Mouse (Mus musculus) intestine, embryonic 14.5 days (tissue): ENCODE measurements around the gene Ppp4c. TPM values are rescaled to one million over a fixed set of nuclear protein-coding genes. Genes with fewer than 3 reads are reported as not detected.

ENCODE experiments used
- ATAC-seq: fragments of 200-750 bp; cut with Nextera tagmentation; replicated peaks from 2 replicates; pipeline ENCODE4 v1.8.0; 2017; ENCODE audit warnings: low read depth, moderate number of reproducible peaks, moderate TSS enrichment, moderate library complexity; ENCODE audit not compliant: low FRiP score, low TSS enrichment
- DNase-seq: peaks from one replicate; pipeline ENCODE4 v3.0.0-alpha.2; 2018; ENCODE audit warnings: low spot score
- H3K27ac ChIP-seq: fragments of 300-500 bp; sonication (generic); 2 replicates; pipeline ENCODE4 v1.5.1; 2014; ENCODE audit warnings: low read depth, mild to moderate bottlenecking, control low read depth
- H3K27me3 ChIP-seq: fragments of 300-500 bp; sonication (generic); replicated peaks from 2 replicates; pipeline ENCODE4 v1.6.1; 2014; ENCODE audit warnings: low read length, control low read depth; ENCODE audit not compliant: control insufficient read depth, insufficient read depth
- H3K36me3 ChIP-seq: fragments of 300-500 bp; sonication (generic); 2 replicates; pipeline ENCODE4 v1.6.1; 2014; ENCODE audit warnings: low read length, control low read depth; ENCODE audit not compliant: control insufficient read depth, insufficient read depth
- H3K4me1 ChIP-seq: fragments of 300-500 bp; sonication (generic); replicated peaks from 2 replicates; pipeline ENCODE4 v1.6.1; 2014; ENCODE audit warnings: low read length, control low read depth, mixed read lengths; ENCODE audit not compliant: control insufficient read depth, insufficient read depth
- H3K4me2 ChIP-seq: fragments of 300-500 bp; sonication (generic); 2 replicates; pipeline ENCODE4 v1.6.1; 2014; ENCODE audit warnings: low read length
- H3K4me3 ChIP-seq: fragments of 300-500 bp; sonication (generic); 2 replicates; pipeline ENCODE4 v1.5.1; 2014; ENCODE audit warnings: low read depth, low read length, control low read depth, mixed read lengths
- H3K9ac ChIP-seq: fragments of 300-500 bp; sonication (generic); 2 replicates; pipeline ENCODE4 v1.6.1; 2014; ENCODE audit warnings: mild to moderate bottlenecking, low read length
- H3K9me3 ChIP-seq: fragments of 300-500 bp; sonication (generic); 2 replicates; pipeline ENCODE4 v1.6.1; 2016; ENCODE audit warnings: low read length, control low read depth; ENCODE audit not compliant: control insufficient read depth
- WGBS: fragments of 180-500 bp; shearing (Covaris S2); extraction: QIAGEN DNeasy Blood & Tissue Kit; methylation state at CpG from one replicate; pipeline ENCODE4 v1.1.7; 2014; 5-methylcytosine and 5-hydroxymethylcytosine counted together
- polyA plus RNA-seq: library from polyadenylated mRNA; unstranded; fragments of >200 nt; fragmentation: Nextera tagmentation; extraction: Ambion mirVana; gene quantifications from 2 replicates; pipeline ENCODE4 v1.2.1, GENCODE M21; 2014

Ppp4c gene
- polyA plus RNA-seq, 1 experiment from 2014 or later = 277 TPM

DNA sequence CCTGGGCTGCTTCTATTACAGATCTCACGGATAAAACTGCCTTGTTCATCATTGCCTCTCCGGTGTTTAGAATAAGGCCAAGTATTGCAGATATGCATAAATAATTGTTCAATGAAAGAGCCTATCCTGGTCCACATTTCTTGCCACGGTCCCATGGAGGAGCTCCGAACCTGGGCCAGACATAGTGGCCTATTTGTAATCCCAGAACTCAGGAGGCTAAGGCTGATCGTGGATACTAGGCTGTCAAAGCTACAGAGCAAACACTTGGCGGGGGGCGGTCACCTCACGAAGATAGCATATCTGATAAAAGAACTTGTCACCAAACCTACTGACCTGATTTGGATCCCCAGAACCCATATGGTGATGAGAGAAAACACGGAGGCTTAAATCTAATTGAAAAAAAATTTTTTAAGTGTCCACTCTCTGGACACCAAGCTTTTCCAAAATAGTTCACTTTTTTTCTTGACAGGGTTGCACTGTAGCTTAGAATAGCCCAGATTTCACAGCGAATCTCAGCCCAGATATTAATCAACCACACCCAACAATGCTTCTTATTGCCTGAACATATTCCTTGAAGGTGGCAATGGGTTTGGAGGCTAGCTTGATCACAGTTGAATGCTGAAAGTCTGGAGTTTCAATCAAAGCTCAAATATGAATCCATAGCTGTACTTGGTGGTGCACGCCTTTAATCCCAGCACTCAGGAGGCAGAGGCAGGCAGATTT is 586 bp upstream of the Ppp4c start:
- H3K4me2 ChIP-seq = peak overlapping the region; percentile 72
- no peaks in the 10 kb centered on the region for H3K27me3 ChIP-seq
- H3K4me1 ChIP-seq = peaks cover 17% of the 10 kb centered on the region
- H3K36me3 ChIP-seq = peaks cover 63% of the 10 kb centered on the region
- peak overlapping the region; percentile 69 for H3K4me3 ChIP-seq
- peak overlapping the region; percentile 89 for H3K9ac ChIP-seq
- H3K9me3 ChIP-seq = no peaks in the 10 kb centered on the region
- DNase-seq (no peak), ATAC-seq (peak; percentile 24; the same call in 1 of the 2 replicates)
- H3K27ac ChIP-seq = peak overlapping the region; percentile 97
- WGBS = 22% methylated on average over 11 of the region's 11 CpGs

GRCm38 (mm10) chr7:126789141-126789540 is 3.2 kb downstream of the Ppp4c start:
- Histone ChIP-seq H3K9me3 (no peaks in the 10 kb centered on the region), H3K4me2 (no peak overlapping the region), H3K27me3 (no peaks in the 10 kb centered on the region), H3K9ac (no peak overlapping the region), H3K36me3 (peaks cover 68% of the 10 kb centered on the region), H3K27ac (no peak overlapping the region), H3K4me1 (peaks cover 5% of the 10 kb centered on the region; the same call in 1 of the 2 replicates), H3K4me3 (no peak overlapping the region)
- ATAC-seq = no peak
- WGBS = 94% methylated on average over 4 of the region's 4 CpGs
- no peak for DNase-seq

GRCm38 (mm10) chr7:126786142-126786541 is 6.2 kb downstream of the Ppp4c start:
- DNase-seq (no peak), ATAC-seq (no peak)
- Histone ChIP-seq H3K4me1 (peaks cover 8% of the 10 kb centered on the region), H3K27ac (no peak overlapping the region), H3K9ac (no peak overlapping the region), H3K9me3 (no peaks in the 10 kb centered on the region), H3K4me3 (no peak overlapping the region), H3K36me3 (peaks cover 68% of the 10 kb centered on the region), H3K4me2 (no peak overlapping the region), H3K27me3 (no peaks in the 10 kb centered on the region)
- WGBS = 94% methylated on average over 14 of the region's 14 CpGs

- Histone ChIP-seq H3K9ac (no peak overlapping the region), H3K27ac (no peak overlapping the region), H3K4me2 (no peak overlapping the region), H3K36me3 (peaks cover 64% of the 10 kb centered on the region), H3K9me3 (no peaks in the 10 kb centered on the region), H3K27me3 (no peaks in the 10 kb centered on the region), H3K4me3 (no peak overlapping the region), H3K4me1 (peaks cover 13% of the 10 kb centered on the region)
- no peak for DNase-seq
- 55% methylated on average over 4 of the region's 4 CpGs for WGBS
- no peak for ATAC-seq
These were observed 7.2 kb downstream of the Ppp4c start for GRCm38 (mm10) chr7:126785056-126785455.

- Histone ChIP-seq H3K36me3 (peaks cover 58% of the 10 kb centered on the region), H3K9me3 (no peaks in the 10 kb centered on the region), H3K9ac (no peak overlapping the region), H3K4me1 (peaks cover 18% of the 10 kb centered on the region), H3K4me3 (no peak overlapping the region), H3K27ac (no peak overlapping the region), H3K4me2 (no peak overlapping the region), H3K27me3 (no peaks in the 10 kb centered on the region)
- WGBS = 72% methylated on average over 7 of the region's 7 CpGs
- ATAC-seq (no peak), DNase-seq (no peak)
These were observed 7.8 kb downstream of the Ppp4c start for GRCm38 (mm10) chr7:126784469-126784868.

GRCm38 (mm10) chr7:126782693-126783092 is 9.6 kb downstream of the Ppp4c start:
- Histone ChIP-seq H3K9ac (no peak overlapping the region), H3K4me2 (no peak overlapping the region), H3K9me3 (no peaks in the 10 kb centered on the region), H3K36me3 (peaks cover 48% of the 10 kb centered on the region), H3K4me3 (no peak overlapping the region), H3K27me3 (no peaks in the 10 kb centered on the region), H3K27ac (no peak overlapping the region), H3K4me1 (peaks cover 24% of the 10 kb centered on the region)
- DNase-seq (no peak), ATAC-seq (no peak)
- WGBS = 79% methylated on average over 12 of the region's 13 CpGs

GRCm38 (mm10) chr7:126781661-126782370 is 10.5 kb downstream of the Ppp4c start:
- DNase-seq = no peak
- peaks cover 28% of the 10 kb centered on the region for H3K4me1 ChIP-seq
- no peak for ATAC-seq
- WGBS = 34% methylated on average over 11 of the region's 11 CpGs
- no peaks in the 10 kb centered on the region for H3K27me3 ChIP-seq
- H3K36me3 ChIP-seq = peaks cover 39% of the 10 kb centered on the region
- H3K9ac ChIP-seq = peak overlapping the region; percentile 50
- H3K27ac ChIP-seq = no peak overlapping the region
- H3K9me3 ChIP-seq = no peaks in the 10 kb centered on the region
- H3K4me3 ChIP-seq = no peak overlapping the region
- H3K4me2 ChIP-seq = peak overlapping the region; percentile 91

DNA sequence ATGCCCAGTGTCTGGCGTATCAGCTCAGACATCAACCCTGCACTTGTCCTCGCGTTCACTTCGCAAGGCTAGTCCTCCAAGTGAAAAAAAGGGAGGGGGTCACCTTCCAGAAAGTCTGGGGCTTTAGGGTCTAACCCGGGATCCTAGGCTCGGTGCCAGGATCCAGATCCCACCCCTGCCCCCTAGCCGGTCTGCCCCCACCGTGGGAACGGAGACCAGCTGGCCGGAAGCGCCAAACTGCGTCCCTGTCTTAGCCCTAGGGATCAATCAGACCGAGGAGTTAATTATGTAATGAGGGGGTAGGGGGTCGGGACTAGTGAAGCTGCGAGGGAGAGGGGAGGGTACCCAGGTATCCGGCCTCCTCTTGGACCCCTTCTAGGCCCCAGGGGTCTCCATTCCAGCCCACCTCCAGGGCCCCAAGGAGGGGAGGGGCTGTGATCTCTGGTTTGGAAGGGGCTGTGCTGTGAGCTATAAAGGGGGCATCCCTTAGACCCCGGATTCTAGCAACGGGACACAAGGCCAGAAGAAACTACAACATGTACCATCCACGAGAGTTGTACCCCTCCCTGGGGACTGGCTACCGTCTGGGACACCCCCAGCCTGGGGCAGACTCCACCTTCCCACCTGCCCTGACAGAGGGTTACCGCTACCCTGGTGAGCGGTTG is 11.2 kb downstream of the Ppp4c start, which contains the start of gene Tbx6:
Tbx6 (plus strand) TSS at position 513 of the 665 bp plus-strand sequence.
- DNase-seq (no peak), ATAC-seq (0 out of 2 replicates have a peak, but pooled peaks have one; percentile 3)
- peak within 1 kb of the TSS; percentile 51 for H3K27ac ChIP-seq
- H3K9me3 ChIP-seq = no peaks in the 10 kb centered on the region
- H3K4me1 ChIP-seq = peaks cover 32% of the 10 kb centered on the region
- peak within 1 kb of the TSS; percentile 91 for H3K4me2 ChIP-seq
- H3K36me3 ChIP-seq = peaks cover 32% of the 10 kb centered on the region
- 4% methylated on average over 22 of the region's 22 CpGs for WGBS
- peak within 1 kb of the TSS; percentile 43 for H3K4me3 ChIP-seq
- peak within 1 kb of the TSS; percentile 50 for H3K9ac ChIP-seq
- H3K27me3 ChIP-seq = no peaks in the 10 kb centered on the region
